In genomic region chr15:100089645-100090053, GRCm38 (mm10) we compare ENCODE assay signal across 8 mouse cellular contexts. TPM values are rescaled to one million over a fixed set of nuclear protein-coding genes. Genes with fewer than 3 reads are reported as not detected.
DNase-seq lines count a peak whose midpoint lies in the region; ATAC-seq and TF ChIP-seq lines count a peak whose summit lies in the region.

No protein-coding gene starts in this region.

- in situ Hi-C loops in Patski (cut with MboI; ENCODE audit: low pct_unique_long_range_greater_than_20kb): no loop called here

- peak; percentile 93 for ATAC-seq in Patski
- peak; percentile 72; the same call in 1 of the 2 replicates for ATAC-seq in hindbrain, embryonic 12.5 days (ENCODE audit: low FRiP score)
- ATAC-seq in limb, embryonic 14.5 days (ENCODE audit: low FRiP score, low read depth): peak; percentile 61
- 0 out of 2 replicates have a peak, but pooled peaks have one; percentile 58 for ATAC-seq in neural tube, embryonic 15.5 days (ENCODE audit: low FRiP score)

- TF ChIP-seq POLR2A in limb, embryonic 14.5 days (IDR thresholded peaks at IDR 0.05; ENCODE audit: borderline replicate concordance, extremely low read depth, insufficient read depth, insufficient read length): no peak

- CTCF ChIA-PET in Patski (lab: Charles Lee): interaction anchor here (0.7 to 1.3 kb wide), 4 partner anchors 13 to 38 kb away, joined by 4 to 6 read pairs (median 5); no protein-coding TSS in a partner anchor

- POLR2A ChIA-PET in Patski (lab: Charles Lee): interaction anchor here (0.8 to 0.9 kb wide), 2 partner anchors 13 to 234 kb away, joined by 3 read pairs; no protein-coding TSS in a partner anchor

- DNase-seq in cerebellum, postnatal 25 days: peak; percentile 41 to 44
- no peak for DNase-seq in cerebellum, postnatal 4 days (ENCODE audit: low spot score in 2 of 2)
- peak; percentile 81 for DNase-seq in Patski (ENCODE audit: low read depth, low spot score)
- peak; percentile 60 for DNase-seq in limb, embryonic 14.5 days (ENCODE audit: low spot score)
- DNase-seq in adrenal gland, adult 2 months: no peak
- no peak for DNase-seq in right cerebral cortex, adult 2 months (ENCODE audit: low spot score in 2 of 2)

- no peak overlapping the region for H3K4me3 ChIP-seq in hindbrain, embryonic 12.5 days
- no peak overlapping the region for H3K4me3 ChIP-seq in limb, embryonic 14.5 days (replicated peaks; ENCODE audit: low read length)
- H3K4me3 ChIP-seq in neural tube, embryonic 15.5 days (replicated peaks): no peak overlapping the region

- no peaks in the 10 kb centered on the region for H3K27me3 ChIP-seq in Patski
- H3K27me3 ChIP-seq in hindbrain, embryonic 12.5 days: no peaks in the 10 kb centered on the region
- H3K27me3 ChIP-seq in limb, embryonic 14.5 days (ENCODE audit: control insufficient read depth, insufficient read depth, low read length): no peaks in the 10 kb centered on the region
- no peaks in the 10 kb centered on the region for H3K27me3 ChIP-seq in neural tube, embryonic 15.5 days (replicated peaks)

- WGBS in hindbrain, embryonic 12.5 days: 32% methylated on average over 8 of the region's 8 CpGs
- WGBS in limb, embryonic 14.5 days: 26% methylated on average over 8 of the region's 8 CpGs
- 21% methylated on average over 8 of the region's 8 CpGs for WGBS in neural tube, embryonic 15.5 days

- no peak overlapping the region for H3K4me2 ChIP-seq in hindbrain, embryonic 12.5 days (replicated peaks)
- no peak overlapping the region for H3K4me2 ChIP-seq in limb, embryonic 14.5 days (replicated peaks; ENCODE audit: low read depth, low read length, severe bottlenecking)
- peak overlapping the region; percentile 13 for H3K4me2 ChIP-seq in neural tube, embryonic 15.5 days

- no peak for TF ChIP-seq CTCF in Patski (IDR thresholded peaks at IDR 0.05)

- peak overlapping the region; percentile 56; the same call in 1 of the 2 replicates for H3K27ac ChIP-seq in hindbrain, embryonic 12.5 days
- no peak overlapping the region for H3K27ac ChIP-seq in limb, embryonic 14.5 days (replicated peaks; ENCODE audit: low read depth, low read length)
- H3K27ac ChIP-seq in neural tube, embryonic 15.5 days (replicated peaks): peak overlapping the region; percentile 69

- no peaks in the 10 kb centered on the region for H3K36me3 ChIP-seq in hindbrain, embryonic 12.5 days
- no peaks in the 10 kb centered on the region for H3K36me3 ChIP-seq in limb, embryonic 14.5 days (ENCODE audit: control insufficient read depth, insufficient read depth, low read length)
- H3K36me3 ChIP-seq in neural tube, embryonic 15.5 days: no peaks in the 10 kb centered on the region

- no peaks in the 10 kb centered on the region; the same call in 1 of the 2 replicates for H3K9me3 ChIP-seq in hindbrain, embryonic 12.5 days (replicated peaks)
- H3K9me3 ChIP-seq in limb, embryonic 14.5 days (ENCODE audit: control insufficient read depth, low read length): no peaks in the 10 kb centered on the region
- no peaks in the 10 kb centered on the region for H3K9me3 ChIP-seq in neural tube, embryonic 15.5 days (replicated peaks)

- H3K9ac ChIP-seq in hindbrain, embryonic 12.5 days: no peak overlapping the region
- 0 out of 2 replicates have a peak overlapping the region, but pooled peaks have one; percentile 12 for H3K9ac ChIP-seq in limb, embryonic 14.5 days (ENCODE audit: low read depth, low read length, severe bottlenecking)
- 0 out of 2 replicates have a peak overlapping the region, but pooled peaks have one; percentile 28 for H3K9ac ChIP-seq in neural tube, embryonic 15.5 days (replicated peaks)

- peaks cover 29% of the 10 kb centered on the region for H3K4me1 ChIP-seq in hindbrain, embryonic 12.5 days
- H3K4me1 ChIP-seq in limb, embryonic 14.5 days (ENCODE audit: control insufficient read depth, insufficient read depth, low read length): peaks cover 31% of the 10 kb centered on the region
- peaks cover 36% of the 10 kb centered on the region for H3K4me1 ChIP-seq in neural tube, embryonic 15.5 days

RNA-seq across cellular contexts. Expression of gene Dip2b, which starts 51.2 kb away (rescaled TPM):
- polyA plus RNA-seq in Patski (2021): 13.8 TPM
- polyA plus RNA-seq in hindbrain, embryonic 12.5 days (2016; fragmentation: Nextera tagmentation; extraction: Ambion mirVana): 26.8 and 27.5 TPM in 2 replicates
- polyA plus RNA-seq in limb, embryonic 14.5 days (2012; rRNA removed): 13.0 and 14.2 TPM in 2 replicates
- 15.0 and 16.5 TPM in 2 replicates for polyA plus RNA-seq in limb, embryonic 14.5 days (2014; fragmentation: Nextera tagmentation; extraction: Ambion mirVana)
- 13.8 and 14.0 TPM in 2 replicates for polyA plus RNA-seq in neural tube, embryonic 15.5 days (2015; fragmentation: Nextera tagmentation; extraction: Ambion mirVana)
- total RNA-seq in adrenal gland, adult 2 months (2021): 10 to 100 TPM; 13.8 to 14.6 TPM
- 3.4 and 4.7 TPM in 2 replicates for polyA plus RNA-seq in adrenal gland, adult 2 months (2012; rRNA removed)

Comparison
In these comparisons a context has a peak if more than half of its experiments do, and no peak if none do; other contexts are left out.
1. DNase-seq: peak in cerebellum, postnatal 25 days (2 of 2), Patski (single experiment) and limb, embryonic 14.5 days (single experiment); none in cerebellum, postnatal 4 days (0 of 2), adrenal gland, adult 2 months (single experiment) and right cerebral cortex, adult 2 months (0 of 2).
2. Peak in every context shown above with its lines, with median percentiles within 50 percentile points of each other: ATAC-seq.